Mouse (Mus musculus) heart, adult 2 months (tissue): ENCODE measurements around the gene Fam78a.

ENCODE experiments used
- CTCF ChIP-seq: fragments of 200-600 bp; IDR thresholded peaks from 2 replicates; pipeline ENCODE4 v1.8.1; 2022; ENCODE audit warnings: antibody characterized with exemption, mild to moderate bottlenecking, moderate library complexity
- EP300 ChIP-seq: fragments of 200-500 bp; IDR thresholded peaks from 2 replicates; pipeline ENCODE4 v1.6.1; 2011; ENCODE audit warnings: low read depth, low read length, control low read depth; ENCODE audit not compliant: insufficient read depth
- POLR2A ChIP-seq: fragments of 200-500 bp; IDR thresholded peaks from 2 replicates; pipeline ENCODE4 v1.6.1; 2011; ENCODE audit warnings: mild to moderate bottlenecking, low read depth, low read length, control low read depth; ENCODE audit not compliant: insufficient read depth

DNA sequence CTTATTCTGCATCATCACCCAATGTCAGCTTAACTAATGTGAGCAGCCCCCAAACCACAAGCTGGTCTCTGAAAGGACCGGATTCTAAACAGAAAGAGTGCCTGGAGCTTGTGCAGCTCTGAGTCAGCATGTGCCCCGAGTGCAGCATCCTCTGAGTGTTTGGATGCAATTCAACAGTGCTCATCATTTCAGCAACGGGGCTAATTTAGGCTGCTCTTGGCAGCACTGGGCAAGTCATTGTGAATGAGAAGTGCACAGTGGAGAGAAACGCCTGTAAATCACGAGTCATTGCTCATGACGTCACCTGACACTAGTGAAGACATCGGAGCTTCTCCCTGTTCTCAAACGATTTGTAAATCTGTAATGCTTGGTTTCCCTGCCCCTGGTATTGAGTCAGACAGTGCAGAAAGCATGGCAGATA, 46.0 kb downstream of the Fam78a start:
- TF ChIP-seq POLR2A (no peak), EP300 (0 out of 2 replicates have a peak, but pooled peaks have one; percentile 53), CTCF (no peak)
